Mouse (Mus musculus): ENCODE results near the gene Sox30.

The Sox30 gene

GRCm38 (mm10) chr11:45979946-45980892 lies at the start of gene Sox30:
TSS of gene Sox30 (plus strand) at chr11:45980310.
- POLR2A ChIA-PET = interaction anchor here in 2 of 4 experiments (0.6 to 3.8 kb wide), 11 partner anchors 11 to 1178 kb away, joined by 3 to 22 read pairs (median 3); no protein-coding TSS in a partner anchor
- CTCF ChIA-PET = interaction anchor here in 2 of 4 experiments (1.1 kb wide), 2 partner anchors 53 to 295 kb away, joined by 3 read pairs; no protein-coding TSS in a partner anchor

GRCm38 (mm10) chr11:45932771-45933170 lies 47.3 kb upstream of the Sox30 start:
- ChIA-PET POLR2A (interaction anchor here in 1 of 4 experiments (1.0 kb wide), 1 partner anchor 17 kb away, joined by 3 read pairs; no protein-coding TSS in a partner anchor), CTCF (interaction anchor here in 1 of 4 experiments (1.3 to 1.4 kb wide), 2 partner anchors 11 to 344 kb away, joined by 3 to 4 read pairs; partner anchors contain the start of gene Lsm11)

- ChIA-PET POLR2A (interaction anchor here in 1 of 4 experiments (1.1 kb wide), 1 partner anchor 10 kb away, joined by 3 read pairs; no protein-coding TSS in a partner anchor), CTCF (interaction anchor here in 2 of 4 experiments (0.6 to 2.1 kb wide), 2 partner anchors 11 to 338 kb away, joined by 8 read pairs; no protein-coding TSS in a partner anchor)
Observed at GRCm38 (mm10) chr11:45937478-45937877, 42.6 kb upstream of the Sox30 start.

- POLR2A ChIA-PET = no interaction called here
- CTCF ChIA-PET = interaction anchor here in 2 of 4 experiments (0.9 to 2.1 kb wide), 3 partner anchors 12 to 336 kb away, joined by 3 to 10 read pairs (median 8); no protein-coding TSS in a partner anchor
Observed at GRCm38 (mm10) chr11:45938917-45939316, 41.2 kb upstream of the Sox30 start.

- ChIA-PET POLR2A (interaction anchor here in 1 of 4 experiments (1.1 to 1.2 kb wide), 2 partner anchors 9 to 16 kb away, joined by 3 read pairs; no protein-coding TSS in a partner anchor), CTCF (interaction anchor here in 2 of 4 experiments (2.6 to 3.6 kb wide), 2 partner anchors 15 to 16 kb away, joined by 12 to 20 read pairs; no protein-coding TSS in a partner anchor)
Observed at GRCm38 (mm10) chr11:45942281-45942680, 37.8 kb upstream of the Sox30 start.

- POLR2A ChIA-PET = interaction anchor here in 3 of 4 experiments (0.6 to 3.9 kb wide), 10 partner anchors 9 to 181 kb away, joined by 3 to 25 read pairs (median 4); partner anchors contain the start of gene Thg1l (in 2 of the 3)
- CTCF ChIA-PET = interaction anchor here in 3 of 4 experiments (1.1 to 3.6 kb wide), 5 partner anchors 16 to 334 kb away, joined by 3 to 20 read pairs (median 7); no protein-coding TSS in a partner anchor
Observed at GRCm38 (mm10) chr11:45943108-45943705, 36.9 kb upstream of the Sox30 start.

- CTCF ChIA-PET = interaction anchor here (0.5 to 3.6 kb wide), 24 partner anchors 10 to 333 kb away, joined by 3 to 20 read pairs (median 4); partner anchors contain the start of gene Thg1l (in 1 of the 4)
Observed at GRCm38 (mm10) chr11:45943891-45944642, 36.0 kb upstream of the Sox30 start.

GRCm38 (mm10) chr11:45944643-45945156 lies 35.4 kb upstream of the Sox30 start, which contains the start of gene Lsm11:
TSS of gene Lsm11 (minus strand) at chr11:45944935.
- ChIA-PET CTCF (interaction anchor here (0.5 to 3.6 kb wide), 25 partner anchors 9 to 332 kb away, joined by 3 to 20 read pairs (median 4); partner anchors contain the start of gene Thg1l (in 1 of the 4)), POLR2A (interaction anchor here in 3 of 4 experiments (0.5 to 3.9 kb wide), 15 partner anchors 10 to 355 kb away, joined by 3 to 25 read pairs (median 4); partner anchors contain the start of gene Thg1l (in 2 of the 3))

More at GRCm38 (mm10) chr11:45943891-45944642, 36.0 kb upstream of the Sox30 start:
- POLR2A ChIA-PET = interaction anchor here in 3 of 4 experiments (0.5 to 3.9 kb wide), 13 partner anchors 9 to 220 kb away, joined by 3 to 25 read pairs (median 4); partner anchors contain the start of gene Thg1l (in 2 of the 3)

GRCm38 (mm10) chr11:45946796-45947195 lies 33.3 kb upstream of the Sox30 start:
- CTCF ChIA-PET = interaction anchor here in 1 of 4 experiments (0.6 to 1.8 kb wide), 3 partner anchors 20 to 330 kb away, joined by 4 to 7 read pairs (median 5); no protein-coding TSS in a partner anchor
- POLR2A ChIA-PET = interaction anchor here in 3 of 4 experiments (0.5 to 3.9 kb wide), 6 partner anchors 7 to 216 kb away, joined by 3 to 25 read pairs (median 4); partner anchors contain the start of gene Thg1l (in 2 of the 3)

GRCm38 (mm10) chr11:45947491-45947890 lies 32.6 kb upstream of the Sox30 start:
- CTCF ChIA-PET = no interaction called here
- POLR2A ChIA-PET = interaction anchor here in 2 of 4 experiments (1.0 to 2.5 kb wide), 2 partner anchors 7 to 216 kb away, joined by 3 to 7 read pairs; partner anchors contain the start of gene Thg1l (in 1 of the 2)

GRCm38 (mm10) chr11:45955127-45955627 lies 24.9 kb upstream of the Sox30 start, which contains the start of gene Thg1l:
TSS of gene Thg1l (minus strand) at chr11:45955494.
- POLR2A ChIA-PET = interaction anchor here in 3 of 4 experiments (0.5 to 2.5 kb wide), 18 partner anchors 9 to 299 kb away, joined by 3 to 25 read pairs (median 4); partner anchors contain the start of genes Lsm11 (in 2 of the 3) and Adam19 (in 1 of the 3)
- CTCF ChIA-PET = interaction anchor here in 3 of 4 experiments (0.6 to 1.4 kb wide), 9 partner anchors 11 to 382 kb away, joined by 3 to 6 read pairs (median 3); partner anchors contain the start of gene Lsm11 (in 1 of the 3)

GRCm38 (mm10) chr11:45959598-45959997 lies 20.5 kb upstream of the Sox30 start:
- ChIA-PET POLR2A (interaction anchor here in 2 of 4 experiments (0.6 to 0.8 kb wide), 2 partner anchors 264 to 304 kb away, joined by 3 to 4 read pairs; no protein-coding TSS in a partner anchor), CTCF (interaction anchor here in 2 of 4 experiments (0.6 to 1.2 kb wide), 5 partner anchors 14 to 292 kb away, joined by 3 to 6 read pairs (median 3); partner anchors contain the start of gene Lsm11 (in 1 of the 2))

GRCm38 (mm10) chr11:45960003-45960402 lies 20.1 kb upstream of the Sox30 start:
- POLR2A ChIA-PET = interaction anchor here in 1 of 4 experiments (0.6 kb wide), 1 partner anchor 304 kb away, joined by 3 read pairs; no protein-coding TSS in a partner anchor
- CTCF ChIA-PET = interaction anchor here in 2 of 4 experiments (0.6 to 1.2 kb wide), 5 partner anchors 15 to 292 kb away, joined by 3 to 6 read pairs (median 3); partner anchors contain the start of gene Lsm11 (in 1 of the 2)

GRCm38 (mm10) chr11:45966896-45967295 lies 13.2 kb upstream of the Sox30 start:
- CTCF ChIA-PET = no interaction called here
- POLR2A ChIA-PET = interaction anchor here in 1 of 4 experiments (1.4 kb wide), 1 partner anchor 13 kb away, joined by 3 read pairs; the partner anchor contains the start of gene Sox30

- CTCF ChIA-PET = interaction anchor here in 2 of 4 experiments (0.7 to 1.0 kb wide), 3 partner anchors 52 to 312 kb away, joined by 3 to 4 read pairs (median 4); no protein-coding TSS in a partner anchor
- POLR2A ChIA-PET = interaction anchor here in 2 of 4 experiments (0.8 to 2.6 kb wide), 9 partner anchors 10 to 469 kb away, joined by 3 to 22 read pairs (median 3); partner anchors contain the start of genes Sox30 (in 2 of the 2) and Med7 (in 1 of the 2)
Observed at GRCm38 (mm10) chr11:45968466-45968865, 11.6 kb upstream of the Sox30 start.

Data from embryonic stem cell, embryonic (primary cell).